Mouse (Mus musculus): ENCODE measurements around the gene Sema4a. TPM values are rescaled to one million over a fixed set of nuclear protein-coding genes. Genes with fewer than 3 reads are reported as not detected.

Sema4a gene
- total and polyA plus RNA-seq, 3 experiments: 33.5 to 45.3 TPM; not detected in 1

DNA sequence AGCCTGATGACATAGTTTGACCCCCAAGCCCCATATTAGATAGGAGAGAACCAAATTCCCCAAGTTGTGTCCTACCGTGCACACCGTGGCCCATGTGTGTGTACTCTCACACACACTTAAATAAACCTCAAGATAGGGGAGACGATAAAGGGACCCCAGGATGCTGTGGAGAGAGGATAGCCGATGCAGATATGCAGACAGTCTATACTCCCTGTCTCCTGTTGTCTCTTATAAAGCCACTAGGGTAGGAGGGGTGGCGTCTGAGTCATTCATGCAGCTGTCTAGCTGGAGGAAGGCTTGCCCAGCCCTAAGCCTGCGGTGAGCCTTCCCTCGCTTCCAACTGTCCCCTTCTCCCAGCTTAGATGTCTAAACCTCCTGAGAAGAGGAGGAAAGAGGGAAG is 39.1 kb upstream of the Sema4a start:
- peak; percentile 87 for DNase-seq (ENCODE audit: low read depth, low spot score)
- peaks cover 2 to 48% of the 10 kb centered on the region in 2 experiments; a peak in 3 of 4 replicates for H3K36me3 ChIP-seq (ENCODE audit: control insufficient read depth in 1 of 2, insufficient read depth in 2 of 2, low read length in 2 of 2)
- H3K9me3 ChIP-seq (replicated peaks; ENCODE audit: insufficient read depth, low read length): no peaks in the 10 kb centered on the region
- peaks cover 44% of the 10 kb centered on the region for H3K79me2 ChIP-seq (ENCODE audit: control insufficient read depth, insufficient read depth, low read length, poor library complexity)
- peak overlapping the region; percentile 95 for H3K27ac ChIP-seq (ENCODE audit: control insufficient read depth, low read depth, low read length)
- TF ChIP-seq TBP (IDR thresholded peaks at IDR 0.05; ENCODE audit: low read depth, low read length) (peak; percentile 50), POLR2A (IDR thresholded peaks at IDR 0.05; ENCODE audit: control insufficient read depth in 1 of 2, insufficient read depth in 1 of 2, low read depth in 1 of 2, low read length in 2 of 2, poor library complexity in 1 of 2) (peak in 1 of 2 experiments; percentile 40; a peak in 1 of 4 replicates), SMC3 (IDR thresholded peaks at IDR 0.05; ENCODE audit: low read depth, low read length) (no peak), TAL1 (IDR thresholded peaks at IDR 0.05; ENCODE audit: low read length) (peak; percentile 31), MEF2A (IDR thresholded peaks at IDR 0.05; ENCODE audit: extremely low read depth, insufficient replicate concordance, low read depth, low read length, poor library complexity, severe bottlenecking) (no peak), BHLHE40 (IDR thresholded peaks at IDR 0.05; ENCODE audit: borderline replicate concordance, low read depth, low read length) (no peak), SIN3A (IDR thresholded peaks at IDR 0.05; ENCODE audit: low read length) (peak; percentile 37; the same call in 1 of the 2 replicates), HCFC1 (IDR thresholded peaks at IDR 0.05; ENCODE audit: low read depth, low read length) (no peak), CTCF (IDR thresholded peaks at IDR 0.05 in 2 of 3, conservative IDR thresholded peaks at IDR 0.05 in 1 of 3; ENCODE audit: control insufficient read depth in 1 of 3, insufficient read depth in 1 of 3, low read depth in 2 of 3, low read length in 3 of 3, poor library complexity in 1 of 3, severe bottlenecking in 1 of 3) (peak in 2 of 3 experiments; percentile 19 to 30; a peak in 3 of 6 replicates), ZKSCAN1 (IDR thresholded peaks at IDR 0.05; ENCODE audit: low read depth, low read length) (no peak), CHD1 (IDR thresholded peaks at IDR 0.05; ENCODE audit: low read depth, low read length) (no peak), EP300 (IDR thresholded peaks at IDR 0.05; ENCODE audit: low read depth in 1 of 2, low read length in 2 of 2) (peak; percentile 38 to 72; a peak in 2 of 4 replicates), ETS1 (IDR thresholded peaks at IDR 0.05; ENCODE audit: low read depth, low read length) (peak; percentile 74), UBTF (IDR thresholded peaks at IDR 0.05; ENCODE audit: borderline replicate concordance, insufficient read depth, low read depth, low read length) (no peak), NRF1 (IDR thresholded peaks at IDR 0.05; ENCODE audit: insufficient read depth, low read depth, low read length, poor library complexity, severe bottlenecking) (no peak), GATA1 (IDR thresholded peaks at IDR 0.05; ENCODE audit: low read depth, low read length) (peak; percentile 58), JUND (IDR thresholded peaks at IDR 0.05; ENCODE audit: low read depth, low read length) (0 out of 2 replicates have a peak, but pooled peaks have one; percentile 43)
- peak overlapping the region; percentile 76 for H3K9ac ChIP-seq (ENCODE audit: control insufficient read depth, low read depth, low read length, poor library complexity, severe bottlenecking)
- H3K4me3 ChIP-seq (ENCODE audit: control insufficient read depth in 1 of 2, insufficient read depth in 1 of 2, low read depth in 2 of 2, low read length in 2 of 2): no peak overlapping the region
- H3K27me3 ChIP-seq (ENCODE audit: control insufficient read depth in 1 of 2, insufficient read depth in 2 of 2, low read length in 2 of 2): no peaks in the 10 kb centered on the region
- H3K4me1 ChIP-seq (ENCODE audit: control insufficient read depth in 1 of 2, insufficient read depth in 2 of 2, low read length in 2 of 2): peaks cover 23 to 47% of the 10 kb centered on the region in 2 experiments

GRCm38 (mm10) chr3:88499580-88499979 is 38.6 kb upstream of the Sema4a start:
- Histone ChIP-seq H3K9me3 (replicated peaks; ENCODE audit: insufficient read depth, low read length) (no peaks in the 10 kb centered on the region), H3K9ac (ENCODE audit: control insufficient read depth, low read depth, low read length, poor library complexity, severe bottlenecking) (no peak overlapping the region), H3K27me3 (ENCODE audit: control insufficient read depth in 1 of 2, insufficient read depth in 2 of 2, low read length in 2 of 2) (no peaks in the 10 kb centered on the region), H3K4me1 (ENCODE audit: control insufficient read depth in 1 of 2, insufficient read depth in 2 of 2, low read length in 2 of 2) (peaks cover 27 to 47% of the 10 kb centered on the region in 2 experiments), H3K27ac (ENCODE audit: control insufficient read depth, low read depth, low read length) (peak overlapping the region; percentile 50), H3K4me3 (ENCODE audit: control insufficient read depth in 1 of 2, insufficient read depth in 1 of 2, low read depth in 2 of 2, low read length in 2 of 2) (no peak overlapping the region), H3K79me2 (ENCODE audit: control insufficient read depth, insufficient read depth, low read length, poor library complexity) (peaks cover 44% of the 10 kb centered on the region), H3K36me3 (ENCODE audit: control insufficient read depth in 1 of 2, insufficient read depth in 2 of 2, low read length in 2 of 2) (peaks cover 2 to 50% of the 10 kb centered on the region in 2 experiments; a peak in 3 of 4 replicates)
- no peak for DNase-seq (ENCODE audit: low read depth, low spot score)
- TF ChIP-seq ZMIZ1 (IDR thresholded peaks at IDR 0.05; ENCODE audit: low read depth, low read length) (no peak), RCOR1 (IDR thresholded peaks at IDR 0.05; ENCODE audit: low read depth, low read length) (no peak), NELFE (IDR thresholded peaks at IDR 0.05; ENCODE audit: low read depth, low read length) (no peak), MAZ (IDR thresholded peaks at IDR 0.05; ENCODE audit: low read depth, low read length) (no peak), MAX (IDR thresholded peaks at IDR 0.05; ENCODE audit: low read length) (no peak), HCFC1 (IDR thresholded peaks at IDR 0.05; ENCODE audit: low read depth, low read length) (no peak), MAFK (IDR thresholded peaks at IDR 0.05; ENCODE audit: borderline replicate concordance, low read depth, low read length) (no peak), MYB (IDR thresholded peaks at IDR 0.05; ENCODE audit: low read depth, low read length) (no peak), POLR2AphosphoS5 (IDR thresholded peaks at IDR 0.05; ENCODE audit: borderline replicate concordance, low read depth, low read length) (no peak), TBP (IDR thresholded peaks at IDR 0.05; ENCODE audit: low read depth, low read length) (no peak), SMC3 (IDR thresholded peaks at IDR 0.05; ENCODE audit: low read depth, low read length) (no peak), USF2 (IDR thresholded peaks at IDR 0.05; ENCODE audit: borderline replicate concordance in 1 of 2, insufficient read depth in 1 of 2, low read depth in 1 of 2, low read length in 2 of 2) (no peak), UBTF (IDR thresholded peaks at IDR 0.05; ENCODE audit: borderline replicate concordance, insufficient read depth, low read depth, low read length) (no peak), MXI1 (IDR thresholded peaks at IDR 0.05; ENCODE audit: low read depth, low read length) (no peak), RAD21 (IDR thresholded peaks at IDR 0.05; ENCODE audit: low read depth, low read length) (no peak), BHLHE40 (IDR thresholded peaks at IDR 0.05; ENCODE audit: borderline replicate concordance, low read depth, low read length) (no peak), EP300 (IDR thresholded peaks at IDR 0.05; ENCODE audit: low read depth in 1 of 2, low read length in 2 of 2) (no peak), POLR2A (IDR thresholded peaks at IDR 0.05; ENCODE audit: control insufficient read depth in 1 of 2, insufficient read depth in 1 of 2, low read depth in 1 of 2, low read length in 2 of 2, poor library complexity in 1 of 2) (no peak), ZNF384 (IDR thresholded peaks at IDR 0.05; ENCODE audit: low read depth, low read length) (no peak)

Measured in MEL (cell line).